Mouse (Mus musculus) lung, embryonic 14.5 days (tissue): ENCODE data around the gene Bckdha. TPM values are rescaled to one million over a fixed set of nuclear protein-coding genes. Genes with fewer than 3 reads are reported as not detected.

Experiments
- ATAC-seq: fragments of 200-750 bp; cut with Nextera tagmentation; 2 replicates; pipeline ENCODE4 v1.8.0; 2017; ENCODE audit warnings: mild to moderate bottlenecking, moderate TSS enrichment, moderate library complexity; ENCODE audit not compliant: insufficient read depth
- DNase-seq: peaks from one replicate; pipeline ENCODE4 v3.0.0-alpha.2; 2015
- H3K27ac ChIP-seq: fragments of 300-500 bp; sonication (generic); 2 replicates; pipeline ENCODE4 v1.5.1; 2014; ENCODE audit warnings: low read depth, mild to moderate bottlenecking, moderate library complexity
- H3K27me3 ChIP-seq: fragments of 300-500 bp; sonication (generic); 2 replicates; pipeline ENCODE4 v1.6.1; 2014; ENCODE audit warnings: low read length, control low read depth; ENCODE audit not compliant: insufficient read depth
- H3K36me3 ChIP-seq: fragments of 300-500 bp; sonication (generic); 2 replicates; pipeline ENCODE4 v1.6.1; 2014; ENCODE audit warnings: control low read depth; ENCODE audit not compliant: insufficient read depth
- H3K4me1 ChIP-seq: fragments of 300-500 bp; sonication (generic); 2 replicates; pipeline ENCODE4 v1.6.1; 2014; ENCODE audit warnings: antibody characterized with exemption, control low read depth; ENCODE audit not compliant: insufficient read depth
- H3K4me2 ChIP-seq: fragments of 300-500 bp; sonication (generic); 2 replicates; pipeline ENCODE4 v1.6.1; 2014; ENCODE audit warnings: mild to moderate bottlenecking
- H3K4me3 ChIP-seq: fragments of 300-500 bp; sonication (generic); 2 replicates; pipeline ENCODE4 v1.5.1; 2014; ENCODE audit warnings: low read depth, low read length
- H3K9ac ChIP-seq: fragments of 300-500 bp; sonication (generic); 2 replicates; pipeline ENCODE4 v1.6.1; 2014
- H3K9me3 ChIP-seq: fragments of 300-500 bp; sonication (generic); 2 replicates; pipeline ENCODE4 v1.6.1; 2016; ENCODE audit warnings: low read depth, low read length, control low read depth
- CTCF ChIP-seq: IDR thresholded peaks from 2 replicates; pipeline ENCODE4 v1.5.1; 2016; ENCODE audit warnings: antibody characterized with exemption, low read depth
- WGBS: fragments of 180-500 bp; shearing (Covaris S2); extraction: QIAGEN DNeasy Blood & Tissue Kit; methylation state at CpG from one replicate; pipeline ENCODE4 v1.1.7; 2014; 5-methylcytosine and 5-hydroxymethylcytosine counted together
- polyA plus RNA-seq: library from polyadenylated mRNA; unstranded; fragments of >200 nt; fragmentation: Nextera tagmentation; extraction: Ambion mirVana; gene quantifications from 2 replicates; pipeline ENCODE4 v1.2.1, GENCODE M21; 2014

Gene Bckdha
- polyA plus RNA-seq, 1 experiment from 2014 or later, result 42.1 TPM

DNA sequence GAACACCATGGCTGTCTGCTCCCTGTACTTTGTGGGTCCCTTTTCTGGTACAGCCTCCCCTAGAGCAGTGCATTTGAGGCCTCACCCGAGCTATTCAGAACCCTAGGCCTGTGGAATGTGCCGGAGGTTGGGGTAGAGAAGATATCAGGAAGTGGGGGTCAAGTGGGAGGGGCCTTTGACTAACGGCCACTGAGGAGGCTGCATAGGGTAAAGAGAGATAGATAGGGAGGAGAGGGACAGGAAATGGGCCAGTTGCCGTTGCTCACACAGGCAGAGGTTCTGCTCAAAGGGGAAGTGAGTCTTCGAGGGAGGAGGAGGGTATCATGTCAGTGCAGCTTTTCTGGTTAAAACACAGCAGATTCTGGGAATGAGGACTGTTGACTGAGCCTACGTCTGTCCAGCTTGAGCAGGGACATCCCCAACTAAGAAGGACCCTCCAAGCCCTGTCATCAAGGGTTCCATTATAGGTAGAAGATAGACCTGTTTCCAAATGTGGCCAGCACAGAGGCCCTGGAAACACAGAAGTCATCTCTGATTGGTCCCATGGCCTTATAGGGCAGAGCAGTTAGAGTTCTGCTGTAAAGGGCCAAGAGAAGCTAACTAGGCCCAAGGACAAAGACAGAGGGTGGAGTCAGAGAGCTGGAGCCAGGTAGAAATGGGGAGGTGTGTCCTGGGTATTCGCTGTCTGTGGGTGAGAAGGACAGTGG is 24.8 kb upstream of the Bckdha start:
- peaks cover 12% of the 10 kb centered on the region for H3K4me1 ChIP-seq
- H3K9me3 ChIP-seq, result no peaks in the 10 kb centered on the region
- H3K4me3 ChIP-seq, result no peak overlapping the region
- DNase-seq, result no peak
- 0 out of 2 replicates have a peak, but pooled peaks cover 4% of the 10 kb centered on the region for H3K36me3 ChIP-seq
- no peak for ATAC-seq
- 45% methylated on average over 7 of the region's 7 CpGs for WGBS
- no peak overlapping the region for H3K9ac ChIP-seq
- no peak overlapping the region for H3K27ac ChIP-seq
- peaks cover 12% of the 10 kb centered on the region for H3K27me3 ChIP-seq
- TF ChIP-seq CTCF, result no peak
- no peak overlapping the region for H3K4me2 ChIP-seq

GRCm38 (mm10) chr7:25681341-25682231 is 22.8 kb upstream of the Bckdha start:
- H3K4me1 ChIP-seq, result peaks cover 11% of the 10 kb centered on the region
- WGBS, result 55% methylated on average over 15 of the region's 15 CpGs
- DNase-seq, result no peak
- no peak overlapping the region for H3K27ac ChIP-seq
- TF ChIP-seq CTCF, result no peak
- no peak overlapping the region for H3K9ac ChIP-seq
- ATAC-seq, result no peak
- 0 out of 2 replicates have a peak, but pooled peaks cover 4% of the 10 kb centered on the region for H3K36me3 ChIP-seq
- H3K9me3 ChIP-seq, result no peaks in the 10 kb centered on the region
- H3K27me3 ChIP-seq, result peaks cover 3% of the 10 kb centered on the region; the same call in 1 of the 2 replicates
- peak overlapping the region; percentile 56 for H3K4me2 ChIP-seq
- H3K4me3 ChIP-seq, result peak overlapping the region; percentile 64

GRCm38 (mm10) chr7:25680514-25681258 is 21.9 kb upstream of the Bckdha start, which contains the start of gene B9d2:
Gene B9d2 (plus strand): TSS chr7:25680780.
- H3K4me3 ChIP-seq, result peak within 1 kb of the TSS; percentile 64
- H3K4me2 ChIP-seq, result peak within 1 kb of the TSS; percentile 56
- ATAC-seq (peak; percentile 96), DNase-seq (peak; percentile 96)
- H3K36me3 ChIP-seq, result 0 out of 2 replicates have a peak, but pooled peaks cover 4% of the 10 kb centered on the region
- peak within 1 kb of the TSS; percentile 87 for H3K27ac ChIP-seq
- no peaks in the 10 kb centered on the region for H3K9me3 ChIP-seq
- peak within 1 kb of the TSS; percentile 54 for H3K9ac ChIP-seq
- under 1% methylated on average over 46 of the region's 46 CpGs for WGBS
- peaks cover 10% of the 10 kb centered on the region for H3K4me1 ChIP-seq
- peaks cover 6% of the 10 kb centered on the region for H3K27me3 ChIP-seq
- no peak for TF ChIP-seq CTCF

DNA sequence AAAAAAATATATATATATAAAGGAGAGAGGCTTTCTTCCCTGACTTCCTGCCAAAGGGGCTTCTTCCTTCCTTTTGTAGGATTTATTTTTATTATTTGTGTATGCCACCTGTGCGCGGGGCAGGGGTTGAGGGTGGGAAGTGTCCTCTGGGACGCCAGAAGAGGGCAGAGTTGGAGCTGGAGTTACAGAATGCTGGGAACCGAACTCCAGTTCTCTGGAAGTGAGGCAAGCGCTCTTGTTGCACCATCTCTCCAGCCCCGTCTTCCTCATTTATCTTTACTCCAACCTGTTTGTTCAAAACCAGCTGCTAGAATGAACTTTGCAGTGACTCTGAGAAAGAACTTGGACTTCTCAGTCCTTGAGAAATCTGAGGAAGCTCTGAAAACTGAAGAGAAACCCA is 21.2 kb upstream of the Bckdha start:
- peak overlapping the region; percentile 56 for H3K4me2 ChIP-seq
- H3K27ac ChIP-seq, result no peak overlapping the region
- WGBS, result 3% methylated on average over 6 of the region's 6 CpGs
- H3K27me3 ChIP-seq, result peaks cover 13% of the 10 kb centered on the region
- H3K4me3 ChIP-seq, result peak overlapping the region; percentile 64
- TF ChIP-seq CTCF, result peak; percentile 18; the same call in 1 of the 2 replicates
- no peak overlapping the region for H3K9ac ChIP-seq
- DNase-seq (peak; percentile 37), ATAC-seq (no peak)
- H3K36me3 ChIP-seq, result 0 out of 2 replicates have a peak, but pooled peaks cover 4% of the 10 kb centered on the region
- peaks cover 10% of the 10 kb centered on the region for H3K4me1 ChIP-seq
- H3K9me3 ChIP-seq, result no peaks in the 10 kb centered on the region

GRCm38 (mm10) chr7:25677013-25677412 is 18.2 kb upstream of the Bckdha start:
- ATAC-seq, result no peak
- Histone ChIP-seq H3K36me3 (no peaks in the 10 kb centered on the region), H3K9ac (no peak overlapping the region), H3K4me3 (no peak overlapping the region), H3K9me3 (no peaks in the 10 kb centered on the region), H3K27me3 (peaks cover 32% of the 10 kb centered on the region), H3K4me1 (peaks cover 10% of the 10 kb centered on the region), H3K27ac (no peak overlapping the region), H3K4me2 (no peak overlapping the region)
- 86% methylated on average over 7 of the region's 7 CpGs for WGBS
- no peak for TF ChIP-seq CTCF
- no peak for DNase-seq

DNA sequence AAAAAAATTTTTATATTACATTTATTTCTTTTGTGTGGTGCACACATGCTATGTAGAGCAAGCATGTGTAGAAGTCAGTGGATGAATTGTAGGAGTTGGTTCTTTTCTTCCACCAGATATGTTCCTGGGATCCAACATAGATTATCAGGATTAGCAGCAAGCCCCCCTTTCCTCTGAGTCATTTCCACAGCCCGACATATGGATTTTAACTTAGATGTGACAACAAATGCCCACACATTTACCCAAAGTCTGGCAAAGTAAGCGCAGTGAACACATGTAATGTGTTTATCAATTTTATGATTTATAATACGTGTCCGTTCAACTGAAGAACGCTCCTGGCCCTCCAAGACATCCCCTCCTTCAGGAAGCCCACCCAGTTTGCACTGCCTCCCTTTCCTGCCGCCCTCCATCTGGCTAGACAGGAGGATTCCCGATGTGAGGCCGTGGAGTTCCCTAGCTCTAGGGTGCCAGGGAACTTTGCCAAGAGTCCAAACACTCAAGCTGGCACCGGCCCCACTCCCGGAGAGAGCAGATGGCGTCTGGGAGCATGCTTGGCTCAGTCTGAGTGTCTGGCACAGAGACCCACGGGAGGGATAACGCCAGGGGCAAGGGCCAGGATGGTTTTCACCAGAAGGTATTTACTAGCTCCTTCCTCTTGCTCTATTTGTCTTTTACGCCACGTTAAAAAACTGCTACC is 17.5 kb upstream of the Bckdha start:
- ATAC-seq (no peak), DNase-seq (peak; percentile 84)
- Histone ChIP-seq H3K9ac (no peak overlapping the region), H3K27me3 (peaks cover 32% of the 10 kb centered on the region), H3K4me3 (no peak overlapping the region), H3K27ac (no peak overlapping the region), H3K4me2 (no peak overlapping the region; the same call in 1 of the 2 replicates), H3K9me3 (no peaks in the 10 kb centered on the region), H3K4me1 (peaks cover 5% of the 10 kb centered on the region), H3K36me3 (no peaks in the 10 kb centered on the region)
- no peak for TF ChIP-seq CTCF
- WGBS, result 35% methylated on average over 15 of the region's 15 CpGs
